Mouse (Mus musculus) left cerebral cortex, postnatal 14 days (tissue): ENCODE results near the gene Ntan1. TPM values are rescaled to one million over a fixed set of nuclear protein-coding genes. Genes with fewer than 3 reads are reported as not detected.
A peak's percentile ranks its signal among the peaks of the same experiment; 100 is the strongest.
"Not testable (repeated sequence)": the region's sequence is repeated elsewhere in the genome, so short reads cannot be mapped to it uniquely, and the experiment has no call there.

Experiments
- DNase-seq, 2 experiments: peaks; one replicate each; pipeline ENCODE4 v3.0.0; 2021 to 2022; ENCODE audit warnings: low spot score in 2 of 2, mixed read lengths in 1 of 2
- intact Hi-C: fragments of 180-260 bp; cut with DNase I; formaldehyde crosslinking; loops from one replicate; pipeline ENCODE4 v1.15.1; 2025
- total RNA-seq, 2 experiments: library from RNA; stranded (reverse); gene quantifications; 2 replicates each; pipeline ENCODE4 v1.2.3; 2021

Ntan1 gene
- total RNA-seq, 2 experiments from 2014 or later = 89.2 to 94.7 TPM

DNA sequence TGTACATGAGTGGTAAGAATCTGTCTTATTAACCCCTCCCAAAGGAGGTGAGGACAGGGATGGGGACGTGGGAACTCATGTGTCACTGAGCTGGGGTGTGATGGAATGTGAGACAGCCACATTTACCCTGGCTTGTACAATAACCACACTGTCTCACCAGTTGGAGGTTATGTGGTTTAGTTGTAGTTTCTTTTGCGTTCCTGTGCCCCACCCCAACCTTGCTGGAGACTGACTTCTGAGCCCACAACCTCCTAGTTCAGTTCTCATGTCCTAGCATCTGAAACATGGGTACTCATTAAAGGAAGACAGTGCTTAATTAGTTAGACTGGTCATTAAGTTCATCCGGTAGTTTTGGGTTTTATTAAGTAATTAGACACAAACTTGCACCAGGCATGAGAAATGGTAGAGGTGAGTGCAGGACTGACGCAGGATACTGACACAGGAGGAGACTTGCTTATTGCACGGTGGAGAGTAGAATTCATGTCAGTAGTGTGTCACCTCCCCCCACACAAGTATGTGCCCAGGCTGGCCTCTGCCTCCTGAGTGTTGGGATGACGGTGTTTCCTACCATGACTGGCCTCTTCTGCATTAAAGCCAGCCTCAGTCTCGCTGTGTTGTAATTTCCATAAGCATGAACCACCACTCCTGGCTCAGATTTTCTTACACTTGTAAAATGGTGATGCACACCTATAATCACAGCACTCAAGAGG, 7.3 kb downstream of the Ntan1 start:
- no peak for DNase-seq
- intact Hi-C loops = no loop called here

DNA sequence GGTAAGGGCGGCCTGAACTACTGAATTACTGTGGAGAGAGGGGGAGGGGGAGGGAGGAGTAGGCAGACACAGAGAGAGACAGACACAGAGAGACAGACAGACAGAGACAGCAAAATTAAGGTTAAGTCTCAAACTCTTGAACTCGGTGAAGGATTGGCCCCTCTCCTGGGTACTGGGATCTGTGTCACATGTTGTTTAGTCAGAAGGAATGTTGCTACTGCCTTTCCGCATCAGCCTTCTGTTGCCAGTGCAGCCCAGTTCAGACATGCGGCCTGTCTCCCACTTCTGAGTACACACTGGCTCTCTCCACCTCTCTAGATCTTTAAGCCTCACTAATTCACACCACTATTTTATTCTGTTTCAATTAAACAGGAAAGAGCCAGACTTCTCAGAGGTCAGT, 7.9 kb downstream of the Ntan1 start:
- DNase-seq = no peak
- intact Hi-C loops = no loop called here

DNA sequence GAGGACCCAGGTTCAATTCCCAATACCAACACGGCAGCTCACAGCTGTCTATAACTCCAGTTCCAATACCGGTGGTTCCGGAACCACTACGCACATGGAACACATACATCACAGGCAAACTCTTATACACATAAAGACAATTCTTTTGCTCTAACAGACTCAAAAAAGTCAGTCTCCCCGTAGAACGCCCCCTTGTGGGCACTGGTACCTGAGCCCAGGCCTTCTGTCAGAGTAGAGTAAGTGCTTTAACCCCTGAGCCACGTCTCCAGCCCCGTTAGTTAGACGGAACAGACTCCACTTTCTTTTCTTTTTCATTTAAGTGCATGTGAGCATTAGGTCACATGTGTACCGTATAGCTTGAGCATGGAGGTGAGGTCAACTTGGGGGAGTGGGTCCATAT, 11.8 kb downstream of the Ntan1 start:
- intact Hi-C loops = no loop called here
- DNase-seq = no peak

DNA sequence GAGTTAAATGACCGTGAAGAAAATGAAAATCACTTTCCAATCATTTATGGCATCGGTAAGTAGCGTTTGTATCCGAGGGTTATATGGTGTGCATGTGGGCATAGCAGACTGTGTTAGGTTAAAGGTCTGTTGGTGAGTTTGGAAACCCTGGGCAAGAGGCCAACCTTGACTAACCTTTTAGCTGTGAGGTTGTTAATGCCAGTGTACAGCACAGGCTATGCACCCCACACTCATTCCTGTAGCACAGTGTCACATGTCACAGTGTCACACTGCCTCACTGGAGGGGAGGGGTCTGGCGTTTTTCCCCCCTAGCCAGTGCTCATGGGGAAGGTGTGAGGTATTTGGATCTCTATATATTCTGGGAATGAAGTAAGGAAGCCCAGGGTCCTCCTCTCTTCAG, 13.0 kb downstream of the Ntan1 start:
- intact Hi-C loops = no loop called here
- no peak for DNase-seq

DNA sequence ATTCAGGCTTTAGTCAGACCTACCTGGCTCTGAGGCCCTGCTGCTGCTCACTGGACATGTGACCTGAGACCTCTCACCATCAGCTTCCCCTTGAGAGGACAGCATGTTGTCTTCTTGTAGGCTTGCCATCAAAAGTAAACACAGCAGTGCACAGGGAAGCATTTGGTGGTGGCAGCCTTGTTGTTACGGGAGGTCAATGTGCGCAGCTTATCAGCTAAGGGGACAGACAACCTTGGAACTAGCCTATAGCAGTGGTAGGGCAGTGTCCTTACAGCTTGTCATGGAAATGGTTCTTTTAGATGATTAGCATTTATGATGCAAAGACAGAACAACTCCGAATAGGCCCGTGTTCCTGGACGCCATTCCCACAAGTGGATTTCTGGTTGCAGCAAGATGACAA, 15.7 kb downstream of the Ntan1 start:
- no peak for DNase-seq
- intact Hi-C loops = no loop called here

DNA sequence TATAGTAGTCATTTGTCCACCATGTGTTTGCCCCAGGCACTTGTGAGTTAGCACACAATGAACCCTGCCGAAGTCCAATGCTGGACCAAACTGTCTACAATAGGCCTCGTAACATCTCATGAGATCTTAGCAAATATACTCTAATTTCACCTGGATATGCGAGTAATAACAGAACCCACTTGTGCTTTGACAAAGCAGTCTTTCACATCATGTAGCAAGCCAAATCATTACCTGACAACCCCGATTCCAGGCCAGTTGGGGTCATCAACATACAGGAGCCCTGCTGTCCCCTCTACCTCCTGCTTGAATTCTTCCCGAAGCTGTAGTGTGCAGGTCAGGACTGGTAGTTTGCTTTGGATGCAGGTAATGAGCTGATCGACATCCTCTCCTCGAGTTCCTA, 21.4 kb downstream of the Ntan1 start:
- no peak for DNase-seq
- intact Hi-C loops = no loop called here

DNA sequence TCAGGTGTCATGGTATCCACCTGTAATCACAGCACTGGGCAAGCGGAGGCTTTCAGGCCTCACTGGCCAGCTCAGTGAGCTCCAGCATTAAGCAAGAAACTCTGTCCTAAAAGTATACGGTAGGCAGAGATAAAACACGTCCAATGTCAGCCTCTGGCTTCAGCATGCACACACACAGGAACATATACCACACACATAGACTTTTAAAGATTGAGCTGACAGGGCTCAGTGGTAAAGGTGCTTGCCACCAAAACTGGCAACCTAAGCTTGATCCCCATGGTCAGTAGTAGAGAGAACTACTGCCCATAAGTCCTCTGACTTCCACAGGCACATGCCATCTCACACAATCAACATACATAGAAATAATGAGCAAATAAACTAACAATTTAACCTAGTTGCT, 22.3 kb downstream of the Ntan1 start:
- intact Hi-C loops = no loop called here
- no peak for DNase-seq

DNA sequence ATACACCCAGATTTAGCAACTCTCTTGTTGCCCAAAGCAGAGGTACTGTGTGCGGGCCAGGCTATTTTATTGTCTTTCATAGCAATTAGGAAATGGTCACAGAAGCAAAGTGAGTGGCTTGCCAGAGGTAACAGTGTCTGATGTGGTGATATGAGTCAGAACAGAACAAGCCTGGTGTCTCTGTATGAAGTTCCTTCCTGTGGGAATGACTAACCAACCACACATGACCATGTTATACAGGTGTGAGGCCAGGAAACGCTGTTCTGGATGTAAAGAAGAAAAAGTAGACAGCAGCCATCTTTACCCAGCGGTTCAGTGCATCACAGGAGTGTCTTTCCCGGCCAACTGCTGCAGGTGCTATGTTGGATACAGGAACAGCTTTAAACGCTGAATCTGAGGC, 26.4 kb downstream of the Ntan1 start:
- intact Hi-C loops = no loop called here
- no peak for DNase-seq

DNA sequence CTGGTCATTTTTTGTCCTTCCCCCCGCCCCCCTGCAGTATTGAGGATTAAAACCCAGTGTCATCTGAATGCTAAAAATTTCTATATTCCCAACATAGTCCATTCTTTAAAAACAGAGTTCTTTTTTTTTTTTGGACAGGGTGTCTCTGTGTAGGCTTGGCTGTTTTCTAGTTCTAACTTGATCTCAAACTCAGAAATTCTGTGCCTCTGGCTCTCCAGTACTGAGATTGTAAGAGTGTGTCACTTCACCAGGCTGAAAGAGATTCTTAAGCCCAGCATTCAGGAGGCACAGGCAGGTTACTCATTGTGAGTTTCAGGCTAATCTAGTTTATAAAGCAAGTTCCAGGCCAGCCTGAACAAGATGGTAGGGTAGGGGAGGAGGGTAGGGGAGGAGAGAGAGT, 28.0 kb downstream of the Ntan1 start:
- intact Hi-C loops = no loop called here
- no peak for DNase-seq

DNA sequence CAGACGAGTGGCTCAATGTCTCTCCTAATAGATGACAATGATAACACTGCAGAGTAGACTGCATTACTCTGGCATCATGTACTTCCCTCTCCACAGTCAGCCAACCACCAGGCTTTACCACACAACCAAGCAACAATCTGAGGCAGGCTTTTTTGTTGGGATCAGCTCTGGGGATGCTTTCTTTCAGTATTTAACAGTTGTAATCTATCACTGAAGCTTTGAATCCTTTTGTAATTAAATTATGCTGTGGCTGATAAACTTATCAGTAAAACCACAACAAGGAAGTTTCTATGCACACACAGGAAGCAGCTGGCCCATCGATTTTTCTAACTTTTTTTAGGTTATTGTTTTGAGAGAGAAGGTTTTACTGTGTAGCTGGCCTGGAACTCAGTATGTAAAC, 29.7 kb downstream of the Ntan1 start:
- no peak for DNase-seq
- intact Hi-C loops = no loop called here

DNA sequence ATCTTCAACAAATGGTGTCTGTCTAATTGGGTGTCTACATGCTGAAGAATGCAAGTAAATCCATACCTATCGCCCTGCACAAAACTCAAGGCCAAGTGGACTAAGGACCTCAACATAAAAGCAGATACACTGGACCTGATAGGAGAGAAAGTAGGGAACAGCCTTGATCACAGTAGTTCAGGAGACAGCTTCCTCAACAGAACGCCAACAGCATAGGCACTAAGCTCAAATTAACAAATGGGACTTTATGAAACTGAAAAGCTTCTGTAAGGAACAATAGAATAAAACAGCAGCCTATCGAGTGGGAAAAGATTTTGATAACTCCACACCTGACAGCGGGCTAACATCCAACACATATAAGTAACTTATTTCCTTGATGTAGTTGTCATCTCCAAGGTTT, 32.8 kb downstream of the Ntan1 start:
- DNase-seq = no peak
- intact Hi-C loops = no loop called here

DNA sequence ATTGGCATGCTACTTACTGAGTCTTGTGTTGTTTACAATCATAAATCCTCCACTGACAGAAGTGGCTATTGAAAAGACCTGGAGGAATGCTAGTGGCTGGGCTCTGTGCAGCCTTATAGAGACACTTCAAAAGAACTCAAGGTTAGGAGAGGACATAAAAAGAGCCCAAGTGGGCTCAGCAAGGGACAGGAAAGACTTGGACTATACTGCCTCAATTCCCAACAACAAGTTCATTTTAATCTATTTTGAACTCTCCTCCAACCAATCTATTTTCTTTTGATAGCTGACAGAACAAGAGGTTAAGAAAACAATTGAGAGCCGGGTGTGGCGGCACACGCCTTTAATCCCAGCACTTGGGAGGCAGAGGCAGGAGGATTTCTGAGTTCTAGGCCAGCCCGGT, 35.2 kb downstream of the Ntan1 start:
- intact Hi-C loops = no loop called here

DNA sequence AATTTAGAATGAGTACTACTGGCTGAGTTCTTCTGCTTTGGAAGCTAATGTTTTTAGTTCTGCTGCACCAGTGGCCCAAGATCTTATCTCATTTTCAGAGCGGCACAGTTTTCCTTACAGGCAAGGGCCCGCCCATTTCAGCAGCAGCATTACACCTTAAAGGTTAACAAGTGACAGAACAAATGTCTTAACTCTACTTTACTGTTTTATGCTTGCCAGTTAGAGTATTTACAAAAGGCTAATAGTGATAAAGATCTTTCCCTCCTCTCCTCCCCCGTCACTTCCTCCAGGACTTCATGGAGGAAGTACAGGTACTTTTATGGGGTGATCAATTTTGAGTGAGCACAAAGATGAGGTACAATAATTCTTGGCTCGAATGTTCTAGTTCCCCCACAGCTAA, 47.4 kb downstream of the Ntan1 start:
- DNase-seq = no peak
- intact Hi-C loops = no loop called here

More for the DNA sequence above, 35.2 kb downstream of the Ntan1 start:
- no peak for DNase-seq

DNA sequence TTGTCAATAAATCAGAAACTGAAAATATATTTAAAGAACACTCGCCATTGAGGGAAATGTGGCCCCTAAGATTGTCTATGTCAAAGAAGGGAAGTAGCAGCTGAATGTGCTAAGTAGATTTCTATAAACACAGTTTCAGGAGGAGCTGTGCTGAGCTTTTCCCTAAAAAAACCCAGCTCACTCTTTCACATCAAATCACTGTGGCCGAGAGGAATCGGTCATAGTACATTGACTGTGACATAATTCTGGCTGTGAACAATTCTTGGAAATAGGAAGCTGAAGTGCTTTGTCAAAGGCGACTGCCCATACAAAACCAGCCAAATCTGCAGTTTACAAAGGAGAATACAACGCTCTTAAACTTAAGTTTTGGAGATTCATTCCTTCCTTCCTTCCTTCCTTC, 48.0 kb downstream of the Ntan1 start:
- no peak for DNase-seq
- intact Hi-C loops = no loop called here

DNA sequence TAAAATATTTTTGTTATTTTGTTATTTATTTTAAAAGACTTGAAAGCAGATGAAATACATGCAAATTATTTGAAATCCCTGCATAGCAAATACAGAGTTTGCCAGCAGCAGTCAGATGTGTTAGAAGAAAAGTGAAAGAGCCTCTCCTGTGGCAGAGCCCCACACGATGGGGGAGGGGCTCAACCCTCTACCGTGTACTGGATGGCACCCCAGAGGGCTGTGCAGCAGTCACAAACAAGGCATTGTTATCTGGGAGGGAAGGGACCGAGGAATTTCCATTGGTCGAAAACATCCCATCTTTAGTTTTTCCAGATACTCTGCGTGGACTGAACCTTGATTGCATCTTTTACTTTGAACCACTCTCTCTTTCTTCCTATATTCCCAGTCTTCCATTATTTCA, 48.8 kb downstream of the Ntan1 start:
- intact Hi-C loops = not testable (repeated sequence)
- DNase-seq = peak; percentile 17 to 23

DNA sequence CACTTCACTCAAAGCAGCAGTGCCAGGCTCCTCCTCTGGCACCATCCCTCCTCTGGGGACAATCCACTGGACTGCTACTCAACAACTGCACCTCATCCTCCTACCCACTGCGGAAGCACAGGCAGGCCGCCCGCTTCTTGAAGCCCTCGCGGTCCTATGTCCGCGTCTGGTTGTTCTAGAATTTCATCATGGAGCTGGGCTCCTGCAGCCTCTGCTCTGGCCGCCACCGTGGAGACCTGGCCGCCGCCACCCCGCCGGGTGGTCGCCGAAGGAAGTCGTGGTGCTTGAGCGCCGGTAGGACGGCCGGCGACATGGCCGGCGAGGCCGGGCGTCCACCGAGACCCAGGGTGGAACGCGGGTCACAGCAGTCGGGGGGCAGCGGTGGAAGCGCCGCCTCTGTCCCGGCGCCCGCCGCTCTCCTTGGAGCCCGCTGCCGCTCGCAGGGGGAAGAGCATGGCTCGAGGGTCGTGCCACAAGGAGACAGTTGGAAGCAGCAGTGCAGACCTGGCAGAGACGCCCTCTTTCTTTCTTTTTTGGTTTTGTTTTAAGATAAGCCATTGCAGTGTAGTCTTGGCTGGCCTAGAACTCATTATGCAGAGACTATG, 49.4 kb downstream of the Ntan1 start:
- intact Hi-C loops = no loop called here
- DNase-seq = peak in 1 of 2 experiments; percentile 9

DNA sequence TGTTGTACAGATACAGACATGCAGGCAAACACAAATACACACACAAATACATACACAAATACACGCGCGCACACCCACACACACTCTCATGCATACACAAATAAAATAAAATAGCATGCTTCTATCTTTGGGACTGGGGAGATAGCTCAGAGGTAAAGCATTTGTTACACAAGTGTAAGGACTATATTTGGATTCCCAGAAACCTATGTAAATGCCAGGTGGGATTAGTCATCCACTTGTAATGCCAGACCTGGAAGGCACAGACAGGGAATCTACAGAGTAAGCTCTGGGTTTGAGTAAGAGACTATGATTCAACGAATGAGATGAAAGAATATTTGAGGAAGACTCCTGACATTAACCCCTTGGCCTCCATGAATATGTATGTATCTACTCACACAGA, 56.8 kb downstream of the Ntan1 start:
- intact Hi-C loops = no loop called here
- DNase-seq = peak in 1 of 2 experiments; percentile 54

DNA sequence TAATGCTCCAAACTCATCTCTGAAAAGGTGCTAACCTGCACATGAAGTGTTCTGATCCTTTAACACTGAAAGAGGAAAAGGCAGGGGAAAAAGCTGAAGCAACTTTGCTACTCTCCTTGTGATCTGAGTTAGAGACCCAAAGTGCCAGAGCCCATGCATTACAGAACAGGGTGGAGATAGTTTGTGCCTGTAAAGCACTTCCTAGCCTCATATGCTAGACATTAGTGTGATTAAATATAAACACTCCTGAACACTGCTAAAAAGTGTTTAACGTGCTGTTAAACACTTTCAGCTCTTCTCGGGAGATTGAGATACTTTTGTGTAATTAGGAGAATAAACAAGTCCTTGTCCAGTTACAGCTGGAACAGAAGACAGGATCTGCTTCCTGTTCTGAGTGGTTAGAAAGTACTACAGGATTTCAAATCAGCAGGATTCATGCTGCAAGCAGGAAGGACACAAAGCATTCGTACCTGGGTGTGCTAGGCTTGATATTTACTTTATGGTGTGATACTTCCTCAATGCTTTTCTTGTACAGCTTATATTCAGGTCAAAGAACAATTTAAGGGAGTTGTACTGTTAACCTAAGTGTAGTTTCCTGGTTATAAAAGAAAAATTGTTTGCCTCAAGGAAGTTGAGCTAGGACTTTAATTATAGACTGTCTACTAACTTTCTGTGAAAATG, 64.6 kb downstream of the Ntan1 start:
- intact Hi-C loops = no loop called here
- no peak for DNase-seq
